Mouse (Mus musculus) mesoderm, embryonic 11.5 days (tissue): ENCODE results near the gene Sertad3.

ENCODE experiments used
- DNase-seq: peaks from one replicate; pipeline ENCODE4 v3.0.0-alpha.2; 2012; ENCODE audit warnings: low read depth, low spot score

The Sertad3 gene

GRCm38 (mm10) chr7:27467648-27468047, 5.9 kb upstream of the Sertad3 start:
- DNase-seq: no peak

- no peak for DNase-seq
These were observed 2.0 kb upstream of the Sertad3 start for GRCm38 (mm10) chr7:27471390-27472120.

GRCm38 (mm10) chr7:27472596-27472995, 972 bp upstream of the Sertad3 start:
- no peak for DNase-seq

- no peak for DNase-seq
These were observed 394 bp downstream of the Sertad3 start for GRCm38 (mm10) chr7:27473835-27474489.

GRCm38 (mm10) chr7:27474490-27474954, 954 bp downstream of the Sertad3 start:
- peak; percentile 99 for DNase-seq

GRCm38 (mm10) chr7:27475596-27475995, 2.0 kb downstream of the Sertad3 start:
- DNase-seq: no peak

GRCm38 (mm10) chr7:27476098-27476635, 2.6 kb downstream of the Sertad3 start:
- DNase-seq: no peak

- no peak for DNase-seq
These were observed 5.0 kb downstream of the Sertad3 start for GRCm38 (mm10) chr7:27478561-27478960.

- DNase-seq: no peak
These were observed 6.2 kb downstream of the Sertad3 start for GRCm38 (mm10) chr7:27479750-27480149.

GRCm38 (mm10) chr7:27480506-27480905, 6.9 kb downstream of the Sertad3 start:
- DNase-seq: no peak

- no peak for DNase-seq
These were observed 7.5 kb downstream of the Sertad3 start for GRCm38 (mm10) chr7:27480927-27481626.

- peak; percentile 80 for DNase-seq
These were observed 8.0 kb downstream of the Sertad3 start for GRCm38 (mm10) chr7:27481627-27481969.

- DNase-seq: no peak
These were observed 10.3 kb downstream of the Sertad3 start for GRCm38 (mm10) chr7:27483860-27484259.

GRCm38 (mm10) chr7:27486102-27486769, 12.7 kb downstream of the Sertad3 start:
- no peak for DNase-seq

GRCm38 (mm10) chr7:27486770-27487697, 13.5 kb downstream of the Sertad3 start, which contains the start of gene Sertad1:
Sertad1 (plus strand) TSS chr7:27486910.
- DNase-seq: peak; percentile 99

- DNase-seq: no peak
These were observed 14.2 kb downstream of the Sertad3 start for GRCm38 (mm10) chr7:27487740-27488268.

GRCm38 (mm10) chr7:27489270-27489869, 15.8 kb downstream of the Sertad3 start:
- DNase-seq: no peak

- DNase-seq: no peak
These were observed 16.6 kb downstream of the Sertad3 start for GRCm38 (mm10) chr7:27490227-27490542.

GRCm38 (mm10) chr7:27490543-27491329, 17.2 kb downstream of the Sertad3 start:
- DNase-seq: peak; percentile 76
